Mouse (Mus musculus): ENCODE results near the gene Ypel5. TPM values are rescaled to one million over a fixed set of nuclear protein-coding genes. Genes with fewer than 3 reads are reported as not detected.

Gene Ypel5
- total RNA-seq, 2 experiments from 2014 or later: 37.7 TPM

DNA sequence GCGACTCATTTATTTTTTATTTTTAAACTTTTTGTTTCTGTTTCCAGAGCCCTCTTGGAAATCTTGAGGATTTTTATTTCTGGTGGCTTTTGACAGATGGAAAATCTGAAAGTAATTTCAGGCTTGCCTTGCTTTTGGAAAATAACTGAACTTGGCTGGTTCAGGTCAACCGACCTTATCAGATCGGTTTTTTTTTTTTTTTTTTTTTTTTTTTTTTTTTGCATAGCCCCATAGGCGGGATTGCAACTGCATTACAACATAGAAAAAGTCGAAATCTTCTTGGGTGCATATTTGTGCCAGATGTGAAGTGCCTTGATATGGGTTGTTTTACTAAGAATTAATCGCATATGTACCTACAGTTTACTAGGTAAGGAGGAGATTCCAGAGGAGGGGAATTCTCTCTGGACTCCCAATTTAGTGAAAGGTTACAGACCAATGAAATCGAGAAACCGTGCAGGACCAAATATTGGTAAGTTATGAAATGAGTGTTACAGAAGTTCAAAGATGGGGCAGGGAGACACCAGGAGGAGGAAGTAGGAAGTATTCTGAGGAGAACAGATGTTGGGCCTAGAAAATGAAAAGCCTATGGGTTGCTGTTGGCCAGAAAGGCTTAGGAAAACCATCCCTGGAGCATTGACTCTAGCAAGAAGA lies 1.7 kb downstream of the Ypel5 start:
- DNase-seq (ENCODE audit: low spot score): no peak
- intact Hi-C loops (cut with DNase I): loop anchor here (5.0 kb wide), 1 partner anchor 79 kb away; the partner anchor contains the start of gene Lbh

- no peak for DNase-seq (ENCODE audit: low spot score)
- intact Hi-C loops (cut with DNase I): loop anchor here (5.0 kb wide), 1 partner anchor 78 kb away; the partner anchor contains the start of gene Lbh
Observed at GRCm38 (mm10) chr17:72839000-72839399, 2.7 kb downstream of the Ypel5 start.

DNA sequence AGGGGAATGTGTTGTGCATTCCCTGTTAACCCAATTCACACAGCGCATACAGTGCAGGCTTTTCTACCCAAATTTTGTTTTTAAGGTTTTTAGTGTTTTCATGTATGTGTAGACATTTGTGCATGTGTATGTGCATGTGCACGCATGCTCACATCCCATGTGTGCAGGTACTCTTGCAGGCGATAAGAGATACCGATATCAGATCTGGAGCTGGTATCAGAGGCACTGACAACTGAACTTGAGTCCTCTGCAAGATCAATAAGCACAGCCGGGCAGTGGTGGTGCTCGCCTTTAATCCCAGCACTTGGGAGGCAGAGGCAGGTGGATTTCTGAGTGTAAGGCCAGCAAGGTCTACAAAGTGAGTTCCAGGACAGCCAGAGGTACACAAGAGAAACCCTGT lies 8.1 kb downstream of the Ypel5 start:
- intact Hi-C loops (cut with DNase I): no loop called here
- no peak for DNase-seq (ENCODE audit: low spot score)

DNA sequence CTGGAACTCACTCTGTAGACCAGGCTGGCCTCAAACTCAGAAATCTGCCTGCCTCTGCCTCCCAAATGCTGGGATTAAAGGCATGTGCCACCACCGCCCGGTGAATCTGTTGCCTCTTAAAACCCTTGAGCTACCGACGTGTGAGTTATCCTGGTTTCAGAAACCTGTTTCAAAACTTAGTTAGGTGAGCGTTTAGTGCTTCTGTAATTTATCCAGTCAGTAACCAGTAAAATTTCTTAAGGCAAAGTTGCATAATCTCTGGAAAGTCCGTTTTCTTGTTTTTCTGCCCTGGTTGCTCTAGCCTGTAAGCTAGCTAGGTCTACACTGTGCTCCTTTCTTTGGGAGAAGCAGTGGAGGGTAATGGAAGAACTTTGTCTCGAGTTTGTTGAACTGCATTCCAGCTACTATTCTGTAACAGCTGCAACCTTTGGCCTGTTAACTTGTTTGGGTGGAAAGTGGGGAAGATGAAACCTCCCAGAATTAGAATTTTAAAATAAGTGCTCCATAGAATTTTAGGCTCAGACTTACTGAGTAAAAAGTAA lies 8.8 kb downstream of the Ypel5 start:
- intact Hi-C loops (cut with DNase I): no loop called here
- DNase-seq (ENCODE audit: low spot score): no peak

- intact Hi-C loops (cut with DNase I): no loop called here
- DNase-seq (ENCODE audit: low spot score): no peak
Observed at GRCm38 (mm10) chr17:72845521-72845920, 9.3 kb downstream of the Ypel5 start.

DNA sequence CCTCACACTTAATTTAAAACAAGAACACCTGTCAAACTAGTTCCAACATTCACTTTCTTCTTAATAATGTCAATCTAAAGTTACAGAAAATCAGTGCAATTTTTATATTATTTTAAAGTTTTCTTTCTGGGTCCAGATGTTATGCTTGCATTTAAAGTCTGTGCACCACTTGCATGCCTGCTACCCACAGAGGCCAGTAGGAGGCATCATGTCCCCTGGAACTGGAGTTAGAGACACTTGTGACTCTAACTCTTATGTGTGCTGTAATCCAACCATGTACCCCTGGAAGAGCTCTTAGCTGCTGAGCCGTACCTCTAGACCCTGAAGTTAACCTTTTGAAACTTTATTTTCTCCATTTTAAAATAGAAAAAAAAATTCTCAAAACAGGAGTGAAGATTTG lies 19.0 kb downstream of the Ypel5 start:
- intact Hi-C loops (cut with DNase I): loop anchor here (5.0 kb wide), 1 partner anchor 342 kb away; no protein-coding TSS in a partner anchor
- no peak for DNase-seq (ENCODE audit: low spot score)

DNA sequence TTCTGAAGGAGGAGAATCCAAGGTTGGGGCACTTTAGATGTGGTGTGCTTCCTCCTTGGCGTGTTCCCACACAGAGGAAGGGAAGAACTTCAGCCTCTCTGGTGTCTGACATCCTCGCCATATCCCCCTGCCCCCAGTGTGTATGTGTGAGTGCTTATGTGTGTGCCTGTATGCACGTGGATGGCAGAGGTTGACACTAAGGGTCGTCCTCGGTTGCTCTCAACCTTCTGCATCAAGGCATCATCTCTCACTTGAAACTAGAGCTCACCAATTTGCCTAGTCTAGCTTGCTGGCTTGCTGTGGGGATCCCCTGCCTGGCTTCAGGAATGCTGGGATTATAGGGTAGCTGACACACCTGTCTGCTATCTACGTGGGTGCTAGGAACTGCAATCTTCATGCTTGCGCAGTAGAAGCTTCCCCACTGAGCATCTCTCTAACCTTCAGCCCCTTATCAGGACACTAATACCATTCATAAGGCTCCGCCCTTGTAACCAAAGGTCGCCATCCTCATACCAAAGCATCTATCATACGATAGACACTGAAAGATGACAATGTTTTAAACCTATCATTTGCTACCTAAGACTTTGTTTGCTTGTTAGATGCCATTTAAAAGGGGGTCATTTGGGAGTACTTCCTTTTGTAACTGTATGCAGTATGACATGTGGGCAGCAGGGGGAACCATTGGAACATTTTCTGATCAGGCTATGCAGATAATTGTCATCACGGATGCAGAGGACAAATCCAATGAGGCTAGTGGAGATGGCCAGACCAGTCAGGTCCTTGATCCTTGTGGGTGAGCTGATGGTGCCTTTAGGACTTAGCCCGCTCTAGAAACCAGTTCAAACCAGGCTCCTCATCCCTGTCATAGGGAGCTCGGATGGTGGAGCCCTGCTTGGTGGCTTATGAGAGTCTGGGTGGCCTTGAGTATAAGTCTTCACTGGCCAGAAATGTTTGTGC lies 21.7 kb downstream of the Ypel5 start:
- intact Hi-C loops (cut with DNase I): loop anchor here (2.0 to 5.0 kb wide), 2 partner anchors 339 to 439 kb away; no protein-coding TSS in a partner anchor
- no peak for DNase-seq (ENCODE audit: low spot score)

- intact Hi-C loops (cut with DNase I): no loop called here
- DNase-seq (ENCODE audit: low spot score): no peak
Observed at GRCm38 (mm10) chr17:72863226-72863625, 27.0 kb downstream of the Ypel5 start.

DNA sequence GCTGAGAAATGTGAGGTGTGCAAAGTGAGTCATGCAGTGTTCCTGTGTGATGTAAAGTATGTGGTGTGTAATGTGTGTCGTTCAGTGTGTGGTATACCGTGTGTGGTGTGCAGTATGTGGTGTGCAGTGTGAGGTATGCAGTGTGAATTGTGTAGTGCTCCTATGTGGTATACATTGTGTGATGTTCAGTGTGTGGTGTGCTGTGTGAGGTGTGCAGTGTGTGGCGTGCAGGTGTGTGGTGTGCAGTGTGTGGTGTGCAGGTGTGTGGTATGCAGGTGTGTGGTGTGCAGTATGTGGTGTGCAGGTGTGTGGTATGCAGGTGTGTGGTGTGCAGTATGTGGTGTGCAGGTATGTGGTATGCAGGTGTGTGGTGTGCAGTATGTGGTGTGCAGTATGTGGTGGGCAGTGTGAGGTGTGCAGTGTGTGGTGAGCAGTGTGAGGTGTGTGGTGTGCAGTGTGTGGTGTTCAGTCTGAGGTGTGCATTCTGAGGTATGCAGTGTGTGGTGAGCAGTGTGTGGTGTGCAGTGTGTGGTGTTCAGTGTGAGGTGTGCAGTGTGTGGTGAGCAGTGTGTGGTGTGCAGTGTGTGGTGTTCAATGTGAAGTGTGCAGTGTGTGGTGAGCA lies 30.5 kb downstream of the Ypel5 start:
- no peak for DNase-seq (ENCODE audit: low spot score)
- intact Hi-C loops (cut with DNase I): no loop called here

DNA sequence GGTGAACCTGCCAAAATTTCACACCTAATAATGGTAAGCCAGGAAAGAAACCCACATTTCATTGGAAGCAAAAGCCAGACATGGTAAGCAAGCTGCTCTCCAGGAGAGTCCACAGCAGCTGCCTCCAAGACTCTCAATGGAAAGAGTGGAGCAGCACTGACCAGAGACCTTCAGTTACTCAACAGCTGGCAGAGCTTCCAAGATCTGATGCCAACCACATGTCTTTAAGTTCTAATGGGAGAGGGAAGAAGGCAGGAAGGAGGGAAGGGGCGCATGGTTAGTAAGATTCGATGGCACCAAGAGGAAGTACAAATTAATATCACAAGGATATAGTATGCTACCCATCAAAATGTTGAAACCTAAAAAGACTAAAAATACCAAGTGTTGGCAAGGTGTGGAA lies 31.9 kb downstream of the Ypel5 start:
- intact Hi-C loops (cut with DNase I): no loop called here
- no peak for DNase-seq (ENCODE audit: low spot score)

DNA sequence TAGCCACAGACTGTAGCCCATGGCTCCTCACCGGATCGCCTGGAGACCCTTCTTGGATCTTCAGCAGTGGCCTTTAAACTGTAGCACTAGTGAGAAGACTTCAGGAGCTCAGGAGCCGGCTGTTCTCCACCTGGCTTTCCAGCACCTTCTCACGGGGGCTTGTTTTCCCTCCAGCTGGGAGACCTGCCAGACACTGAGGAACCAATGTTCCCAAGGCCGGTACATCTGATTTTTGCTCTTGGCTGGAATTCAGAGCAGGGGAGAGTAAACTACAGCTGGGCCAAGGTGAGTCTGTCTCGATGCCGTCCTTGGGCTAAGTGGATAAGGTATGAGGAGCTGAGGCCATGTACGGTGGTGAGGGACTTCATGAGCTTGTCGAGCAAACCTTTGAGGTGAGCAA lies 42.7 kb downstream of the Ypel5 start:
- intact Hi-C loops (cut with DNase I): no loop called here

GRCm38 (mm10) chr17:72880156-72880555 lies 43.9 kb downstream of the Ypel5 start:
- DNase-seq (ENCODE audit: low spot score): no peak
- intact Hi-C loops (cut with DNase I): no loop called here

More for the DNA sequence above, 42.7 kb downstream of the Ypel5 start:
- no peak for DNase-seq (ENCODE audit: low spot score)

GRCm38 (mm10) chr17:72881051-72881450 lies 44.8 kb downstream of the Ypel5 start:
- DNase-seq (ENCODE audit: low spot score): no peak
- intact Hi-C loops (cut with DNase I): no loop called here

- intact Hi-C loops (cut with DNase I): no loop called here
- no peak for DNase-seq (ENCODE audit: low spot score)
Observed at GRCm38 (mm10) chr17:72881804-72882203, 45.6 kb downstream of the Ypel5 start.

DNA sequence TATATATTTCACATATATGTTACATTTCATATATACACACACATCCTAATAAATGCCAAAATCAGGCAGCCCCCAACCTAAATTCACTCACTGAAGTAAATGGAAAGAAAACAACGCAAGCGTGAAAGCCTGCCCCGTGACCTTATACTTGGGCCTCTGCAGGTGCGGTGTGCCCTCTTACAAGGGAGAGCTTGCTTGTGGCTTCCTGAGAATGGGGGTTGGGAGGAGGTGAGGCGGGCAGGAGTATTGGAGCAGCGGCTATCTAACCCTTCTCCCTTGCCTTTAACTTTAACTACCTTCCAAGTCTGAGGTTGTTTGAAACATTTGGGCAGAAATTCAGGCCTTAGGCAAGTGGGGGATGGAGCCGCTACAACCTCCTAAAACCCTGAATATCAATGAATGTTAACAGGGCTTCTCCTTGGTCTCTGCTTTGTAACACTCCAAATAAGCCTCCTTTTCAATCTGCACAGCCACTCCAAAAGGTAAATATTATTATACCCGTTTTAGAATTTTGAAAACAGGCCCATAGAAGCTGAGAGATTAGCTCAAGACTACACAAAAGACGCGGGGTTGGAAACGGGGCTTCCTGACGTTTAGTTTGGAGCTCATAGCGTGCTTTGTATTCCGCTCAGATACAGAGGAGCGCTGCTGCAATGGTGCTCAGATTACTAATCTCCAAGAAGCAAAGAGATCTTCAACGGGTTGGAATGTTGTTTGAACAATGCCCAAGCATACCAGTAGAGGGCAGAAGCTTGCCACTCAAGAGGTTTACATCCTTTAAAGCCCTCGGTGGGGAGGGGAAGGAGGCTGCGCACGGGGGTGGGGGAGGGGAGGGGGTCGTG lies 53.5 kb downstream of the Ypel5 start:
- intact Hi-C loops (cut with DNase I): loop anchor here (1.0 to 10.0 kb wide), 3 partner anchors 119 to 855 kb away; no protein-coding TSS in a partner anchor
- DNase-seq (ENCODE audit: low spot score): no peak

DNA sequence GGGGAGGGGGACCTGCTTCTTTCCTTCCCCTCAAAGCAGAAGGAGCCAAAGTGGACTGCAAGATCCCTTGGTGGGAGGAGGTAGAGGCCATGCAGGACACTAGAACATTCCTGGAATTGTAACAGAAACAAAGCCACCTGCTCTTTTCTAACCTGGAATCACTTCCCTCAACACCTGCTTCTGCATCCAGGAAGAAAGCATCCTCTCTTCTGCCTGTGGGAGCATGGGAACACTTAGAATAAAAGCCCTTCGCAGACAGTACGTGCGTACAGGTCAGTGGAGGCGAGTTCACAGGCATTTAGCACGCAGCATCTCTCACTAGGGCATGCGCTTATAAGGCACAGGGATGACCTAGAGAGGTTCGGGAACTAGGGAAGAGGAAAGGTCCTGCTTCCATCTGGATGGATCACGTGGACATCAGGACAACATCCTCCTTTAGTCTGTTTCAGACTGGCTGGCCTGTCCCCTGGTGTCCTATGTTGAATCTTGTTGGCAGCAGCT lies 54.2 kb downstream of the Ypel5 start:
- DNase-seq (ENCODE audit: low spot score): no peak
- intact Hi-C loops (cut with DNase I): loop anchor here (1.0 to 10.0 kb wide), 3 partner anchors 118 to 854 kb away; no protein-coding TSS in a partner anchor

DNA sequence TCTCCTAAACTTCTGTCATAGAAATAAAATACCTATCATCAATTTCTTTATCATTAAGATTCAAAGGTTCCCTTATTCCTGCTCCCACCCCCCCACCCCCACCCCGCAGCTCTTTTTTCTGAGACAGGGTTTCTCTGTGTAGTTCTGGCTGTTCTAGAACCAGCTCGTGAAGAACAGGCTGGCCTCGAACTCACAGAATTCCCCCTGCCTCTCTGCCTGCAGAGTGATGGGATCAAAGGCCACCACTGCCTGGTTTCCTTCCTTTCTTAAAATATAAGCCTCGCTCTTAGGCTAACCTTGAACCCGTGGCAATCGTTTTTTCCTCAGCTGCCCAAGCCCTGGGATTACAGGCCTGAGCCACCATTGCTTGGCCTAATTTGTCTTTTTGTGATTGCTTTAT lies 55.3 kb downstream of the Ypel5 start:
- no peak for DNase-seq (ENCODE audit: low spot score)
- intact Hi-C loops (cut with DNase I): loop anchor here (2.0 to 10.0 kb wide), 2 partner anchors 117 to 853 kb away; no protein-coding TSS in a partner anchor

- no peak for DNase-seq (ENCODE audit: low spot score)
- intact Hi-C loops (cut with DNase I): loop anchor here (10.0 kb wide), 1 partner anchor 849 kb away; no protein-coding TSS in a partner anchor
Observed at GRCm38 (mm10) chr17:72895506-72895905, 59.3 kb downstream of the Ypel5 start.

DNA sequence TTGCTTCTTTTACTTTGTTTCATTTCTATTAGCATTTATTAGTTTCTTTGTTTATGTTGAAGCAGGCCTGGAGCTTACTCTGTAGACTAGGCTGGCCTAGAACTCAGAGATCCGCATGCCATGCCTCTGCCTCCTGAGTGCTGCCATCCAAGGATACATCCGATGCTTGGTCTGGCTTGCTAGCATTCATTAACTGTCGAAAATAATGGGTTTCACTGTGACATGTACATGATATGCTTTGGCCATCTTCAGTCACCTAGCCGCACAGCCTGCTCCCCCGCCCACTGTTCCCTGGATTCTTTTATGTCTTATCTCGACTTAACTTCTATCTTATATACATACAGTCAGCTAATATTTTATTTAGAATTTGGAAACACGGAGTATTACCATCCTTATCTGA lies 60.8 kb downstream of the Ypel5 start:
- intact Hi-C loops (cut with DNase I): loop anchor here (10.0 kb wide), 1 partner anchor 848 kb away; no protein-coding TSS in a partner anchor
- no peak for DNase-seq (ENCODE audit: low spot score)
